Comparison of ENCODE assay signal across 23 mouse cellular contexts in the genomic region with DNA sequence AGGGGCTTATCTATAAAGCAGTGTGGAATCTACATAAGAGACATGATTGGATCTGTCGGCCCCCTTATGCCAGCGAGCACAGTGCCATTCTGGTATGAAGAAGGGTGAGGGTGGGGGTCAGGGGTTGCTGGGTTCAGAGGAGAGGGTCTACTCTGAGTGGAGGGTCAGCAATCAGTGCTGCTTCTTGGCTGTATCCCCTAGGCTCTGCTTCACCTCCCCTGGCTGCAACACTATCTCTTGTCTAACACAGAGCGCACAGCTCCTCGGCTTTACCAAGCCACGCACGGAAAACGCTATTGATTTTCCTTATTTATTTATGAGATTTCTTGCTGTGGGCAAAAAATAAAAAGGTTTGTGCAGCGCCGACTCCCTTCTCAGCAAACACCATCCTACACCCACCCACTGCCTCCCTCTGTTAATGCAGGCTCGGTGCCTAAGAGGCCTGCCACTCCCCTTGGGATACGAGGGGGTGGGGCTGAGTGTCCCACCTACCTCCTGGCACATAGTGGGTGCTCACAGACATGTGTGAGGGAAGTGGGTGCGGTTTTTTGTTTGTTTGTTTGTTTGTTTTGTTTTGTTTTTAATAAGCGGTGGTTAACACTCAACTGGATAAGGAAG. TPM values are rescaled to one million over a fixed set of nuclear protein-coding genes. Genes with fewer than 3 reads are reported as not detected.
DNase-seq lines count a peak whose midpoint lies in the region; ATAC-seq and TF ChIP-seq lines count a peak whose summit lies in the region.
"Had no signal": no experiment of that assay in that cellular context is flagged by ENCODE, and none has a peak within 500 bp of the region (broad histone marks: within the 10 kb centered on the region; RNA-seq: fewer than 3 reads in every experiment).

No protein-coding gene starts in this region.

- peaks cover 31% of the 10 kb centered on the region for H3K4me1 ChIP-seq in neural tube, embryonic 13.5 days (replicated peaks)
- H3K4me1 ChIP-seq in neural tube, embryonic 15.5 days = peaks cover 20% of the 10 kb centered on the region
- peaks cover 12% of the 10 kb centered on the region for H3K4me1 ChIP-seq in hindbrain, embryonic 14.5 days (replicated peaks; ENCODE audit: control insufficient read depth, insufficient read depth, low read length)
- no peaks in the 10 kb centered on the region for H3K4me1 ChIP-seq in hindbrain, postnatal 0 days (ENCODE audit: insufficient read depth, low read length)
- H3K4me1 ChIP-seq: embryonic facial prominence, embryonic 15.5 days; forebrain, embryonic 10.5 days had no signal

- no peak for TF ChIP-seq CTCF in layer of hippocampus, adult 2 months (conservative IDR thresholded peaks at IDR 0.05)
- TF ChIP-seq CTCF in hindbrain, postnatal 0 days (IDR thresholded peaks at IDR 0.05; ENCODE audit: low read depth) = no peak

- 0 out of 2 replicates have a peak overlapping the region, but pooled peaks have one; percentile 18 for H3K9ac ChIP-seq in neural tube, embryonic 13.5 days
- no peak overlapping the region for H3K9ac ChIP-seq in neural tube, embryonic 15.5 days (replicated peaks)
- H3K9ac ChIP-seq in hindbrain, embryonic 14.5 days = no peak overlapping the region
- no peak overlapping the region for H3K9ac ChIP-seq in hindbrain, postnatal 0 days (replicated peaks; ENCODE audit: low read length)
- H3K9ac ChIP-seq: embryonic facial prominence, embryonic 15.5 days; heart, embryonic 13.5 days had no signal

- H3K4me3 ChIP-seq in layer of hippocampus, adult 2 months = no peak overlapping the region
- no peak overlapping the region for H3K4me3 ChIP-seq in neural tube, embryonic 13.5 days
- H3K4me3 ChIP-seq in neural tube, embryonic 15.5 days (replicated peaks) = no peak overlapping the region
- no peak overlapping the region for H3K4me3 ChIP-seq in hindbrain, embryonic 14.5 days (replicated peaks; ENCODE audit: low read length)
- no peak overlapping the region for H3K4me3 ChIP-seq in hindbrain, postnatal 0 days (ENCODE audit: low read length)
- H3K4me3 ChIP-seq: embryonic facial prominence, embryonic 15.5 days; erythroblast, embryonic 14.5 days; forebrain, embryonic 10.5 days; heart, embryonic 13.5 days had no signal

- no peaks in the 10 kb centered on the region for H3K27me3 ChIP-seq in neural tube, embryonic 13.5 days
- H3K27me3 ChIP-seq in neural tube, embryonic 15.5 days (replicated peaks) = no peaks in the 10 kb centered on the region
- no peaks in the 10 kb centered on the region for H3K27me3 ChIP-seq in hindbrain, embryonic 14.5 days (ENCODE audit: control insufficient read depth, insufficient read depth, low read length)
- no peaks in the 10 kb centered on the region for H3K27me3 ChIP-seq in hindbrain, postnatal 0 days (ENCODE audit: insufficient read depth, low read length)
- H3K27me3 ChIP-seq: embryonic facial prominence, embryonic 15.5 days; heart, embryonic 13.5 days had no signal

- no peak overlapping the region for H3K4me2 ChIP-seq in neural tube, embryonic 13.5 days
- no peak overlapping the region for H3K4me2 ChIP-seq in neural tube, embryonic 15.5 days
- H3K4me2 ChIP-seq in hindbrain, embryonic 14.5 days (replicated peaks) = no peak overlapping the region
- H3K4me2 ChIP-seq in hindbrain, postnatal 0 days (ENCODE audit: low read depth, low read length) = no peak overlapping the region
- H3K4me2 ChIP-seq: embryonic facial prominence, embryonic 15.5 days; heart, embryonic 13.5 days had no signal

- peak; percentile 37; the same call in 1 of the 2 replicates for ATAC-seq in neural tube, embryonic 13.5 days (ENCODE audit: low read depth)
- ATAC-seq in neural tube, embryonic 15.5 days (ENCODE audit: low FRiP score) = no peak
- ATAC-seq in hindbrain, embryonic 14.5 days (ENCODE audit: low FRiP score) = peak; percentile 34; the same call in 1 of the 2 replicates
- peak; percentile 16; the same call in 1 of the 2 replicates for ATAC-seq in hindbrain, postnatal 0 days
- ATAC-seq: forebrain, embryonic 16.5 days had no signal

- peaks cover 46% of the 10 kb centered on the region for H3K36me3 ChIP-seq in neural tube, embryonic 13.5 days
- peaks cover 12% of the 10 kb centered on the region for H3K36me3 ChIP-seq in neural tube, embryonic 15.5 days
- H3K36me3 ChIP-seq in hindbrain, embryonic 14.5 days (replicated peaks; ENCODE audit: control insufficient read depth, insufficient read depth) = peaks cover 41% of the 10 kb centered on the region
- peaks cover 42% of the 10 kb centered on the region; the same call in 1 of the 2 replicates for H3K36me3 ChIP-seq in hindbrain, postnatal 0 days (ENCODE audit: insufficient read depth, low read length)
- H3K36me3 ChIP-seq: embryonic facial prominence, embryonic 15.5 days; heart, embryonic 13.5 days had no signal

- intact Hi-C loops in gastrocnemius, postnatal 14 days (cut with DNase I; ENCODE audit: low total_unique reads) = no loop called here

- 79% methylated on average over 13 of the region's 13 CpGs for WGBS in neural tube, embryonic 13.5 days
- WGBS in neural tube, embryonic 15.5 days = 69% methylated on average over 13 of the region's 13 CpGs
- 72% methylated on average over 13 of the region's 13 CpGs for WGBS in hindbrain, embryonic 14.5 days
- WGBS in hindbrain, postnatal 0 days = 78% methylated on average over 13 of the region's 13 CpGs

- H3K27ac ChIP-seq in layer of hippocampus, adult 2 months = peak overlapping the region; percentile 43; the same call in 1 of the 2 replicates
- H3K27ac ChIP-seq in neural tube, embryonic 13.5 days (replicated peaks) = 0 out of 2 replicates have a peak overlapping the region, but pooled peaks have one; percentile 10
- H3K27ac ChIP-seq in neural tube, embryonic 15.5 days (replicated peaks) = no peak overlapping the region
- 0 out of 2 replicates have a peak overlapping the region, but pooled peaks have one; percentile 10 for H3K27ac ChIP-seq in hindbrain, embryonic 14.5 days
- H3K27ac ChIP-seq in hindbrain, postnatal 0 days = no peak overlapping the region
- H3K27ac ChIP-seq: embryonic facial prominence, embryonic 15.5 days; forebrain, embryonic 10.5 days; heart, embryonic 13.5 days had no signal

- no peaks in the 10 kb centered on the region for H3K9me3 ChIP-seq in neural tube, embryonic 13.5 days
- H3K9me3 ChIP-seq in neural tube, embryonic 15.5 days (replicated peaks) = no peaks in the 10 kb centered on the region
- H3K9me3 ChIP-seq in hindbrain, embryonic 14.5 days (ENCODE audit: control insufficient read depth, low read length) = no peaks in the 10 kb centered on the region
- no peaks in the 10 kb centered on the region for H3K9me3 ChIP-seq in hindbrain, postnatal 0 days (ENCODE audit: low read length)
- H3K9me3 ChIP-seq: embryonic facial prominence, embryonic 15.5 days; forebrain, embryonic 10.5 days; heart, embryonic 13.5 days had no signal

- DNase-seq in layer of hippocampus, adult 2 months (ENCODE audit: low spot score in 2 of 2) = no peak
- no peak for DNase-seq in layer of hippocampus, adult 9-11 months
- no peak for DNase-seq in hindbrain, embryonic 14.5 days (ENCODE audit: low spot score)
- no peak for DNase-seq in hindbrain, postnatal 0 days (ENCODE audit: low spot score)
- DNase-seq in c-Kit-positive CD71-positive TER-119-positive erythroid progenitor cells, embryonic 14.5 days (ENCODE audit: low spot score) = no peak
- no peak for DNase-seq in gastrocnemius, postnatal 14 days
- DNase-seq: adrenal gland, adult 2 months; adrenal gland, postnatal 25 days; cerebellum, adult 11 months; cerebellum, adult 8-10 months; cerebellum, postnatal 14 days; embryo, embryonic 11 days; gastrocnemius, postnatal 25 days; heart, postnatal 36 days had no signal

RNA-seq across cellular contexts. Expression of gene Wscd1, which starts 32.1 kb away (rescaled TPM):
- total RNA-seq in layer of hippocampus, adult 2 months (2021) = 100 to 1,000 TPM; 111 to 114 TPM
- polyA plus RNA-seq in neural tube, embryonic 13.5 days (2015; fragmentation: Nextera tagmentation; extraction: Ambion mirVana) = 50.6 and 53.1 TPM in 2 replicates
- polyA plus RNA-seq in neural tube, embryonic 15.5 days (2015; fragmentation: Nextera tagmentation; extraction: Ambion mirVana) = 57.7 and 62.1 TPM in 2 replicates
- 55.1 and 61.2 TPM in 2 replicates for polyA plus RNA-seq in hindbrain, embryonic 14.5 days (2014; fragmentation: Nextera tagmentation; extraction: Ambion mirVana)
- total RNA-seq in hindbrain, postnatal 0 days (2014; rRNA removed) = 188 and 209 TPM in 2 replicates
- polyA plus RNA-seq in hindbrain, postnatal 0 days (2015; fragmentation: Nextera tagmentation; extraction: Ambion mirVana) = 83.8 and 94.5 TPM in 2 replicates
- total RNA-seq in gastrocnemius, postnatal 14 days (2021) = 1 to 10 TPM; 5.4 to 5.5 TPM
- total RNA-seq: common myeloid progenitor, adult 5-6 weeks; granulocyte monocyte progenitor cell, adult 5-6 weeks had no signal

Comparison
In these comparisons a context has a peak if more than half of its experiments do, and no peak if none do; other contexts are left out.
1. H3K27ac ChIP-seq: peak in layer of hippocampus, adult 2 months (single experiment), neural tube, embryonic 13.5 days (single experiment) and hindbrain, embryonic 14.5 days (single experiment); none in neural tube, embryonic 15.5 days (single experiment) and hindbrain, postnatal 0 days (single experiment).